Mouse (Mus musculus): ENCODE results near the gene Lrrc74a.

- TF ChIP-seq MAFK (IDR thresholded peaks at IDR 0.05; ENCODE audit: insufficient read depth, low read depth, low read length) (no peak), ZNF384 (IDR thresholded peaks at IDR 0.05; ENCODE audit: low read depth, low read length) (peak; percentile 36; the same call in 1 of the 2 replicates), CHD2 (IDR thresholded peaks at IDR 0.05; ENCODE audit: low read depth, low read length) (no peak)
Measured at GRCm38 (mm10) chr12:86800765-86801147, 66.6 kb downstream of the Lrrc74a start.

Data from ES-E14 (cell line).